In genomic region chr10:111748482-111748881, GRCm38 (mm10) we compare ENCODE assay signal across 20 mouse cellular contexts.
DNase-seq lines count a peak whose midpoint lies in the region; ATAC-seq lines count a peak whose summit lies in the region.
"Had no signal": no experiment of that assay in that cellular context is flagged by ENCODE, and none has a peak within 500 bp of the region (broad histone marks: within the 10 kb centered on the region; RNA-seq: fewer than 3 reads in every experiment).

No protein-coding gene starts in this region.

- ATAC-seq in megakaryocyte, adult 5-6 weeks (ENCODE audit: poor library complexity, severe bottlenecking) = no peak
- ATAC-seq: inflammation-experienced regulatory T-cells, adult 6 months; midbrain, embryonic 15.5 days had no signal

- peak; percentile 33 for DNase-seq in heart, adult 11 months
- no peak for DNase-seq in heart, adult 18-20 months
- DNase-seq in MN1 (ENCODE audit: low spot score) = peak; percentile 37
- peak; percentile 53 for DNase-seq in embryo, embryonic 10.5 days (ENCODE audit: low spot score)
- peak; percentile 28 for DNase-seq in forelimb bud, embryonic 11.5 days (ENCODE audit: low read depth, low spot score)
- no peak for DNase-seq in cerebellum, adult 11 months
- DNase-seq: adrenal gland, adult 8-10 months; cerebellum, adult 8-10 months; heart, adult 2 months; heart, postnatal 14 days; kidney, adult 18-20 months; kidney, postnatal 4 days; liver, embryonic 13.5 days; lung, adult 2 months; lung, postnatal 36 days; right cerebral cortex, postnatal 25 days; thymus, postnatal 14 days had no signal

Comparison
In these comparisons a context has a peak if more than half of its experiments do, and no peak if none do; other contexts are left out.
1. DNase-seq: peak in heart, adult 11 months (single experiment), MN1 (single experiment), embryo, embryonic 10.5 days (single experiment) and forelimb bud, embryonic 11.5 days (single experiment); none in heart, adult 18-20 months (0 of 2) and cerebellum, adult 11 months (single experiment).